Comparison of ENCODE assay signal across 22 mouse cellular contexts in the genomic region with DNA sequence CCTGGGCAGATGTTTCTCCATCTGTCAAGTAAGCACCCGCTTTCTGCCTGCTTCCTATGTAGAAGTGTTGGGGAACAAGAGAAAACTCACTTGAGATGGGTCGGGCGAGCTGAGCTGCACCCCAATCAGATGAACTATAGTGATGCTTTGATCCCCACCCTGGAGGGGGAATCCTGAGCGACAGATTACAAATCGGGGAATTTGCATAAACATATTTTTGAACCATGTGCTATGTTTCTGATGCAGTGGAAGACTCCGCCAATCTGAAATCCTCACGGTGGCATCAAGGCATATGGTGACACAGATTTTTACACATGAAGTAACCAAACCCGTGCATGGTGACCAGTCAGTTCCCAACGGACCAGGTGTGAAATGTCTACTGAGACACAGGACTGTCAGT.
A peak's percentile ranks its signal among the peaks of the same experiment; 100 is the strongest.
DNase-seq lines count a peak whose midpoint lies in the region; ATAC-seq and TF ChIP-seq lines count a peak whose summit lies in the region.
"Had no signal": no experiment of that assay in that cellular context is flagged by ENCODE, and none has a peak within 500 bp of the region (broad histone marks: within the 10 kb centered on the region; RNA-seq: fewer than 3 reads in every experiment).

No protein-coding gene starts in this region.

- 80% methylated on average over 9 of the region's 9 CpGs for WGBS in hindbrain, embryonic 10.5 days
- 70% methylated on average over 9 of the region's 9 CpGs for WGBS in hindbrain, embryonic 16.5 days
- 69% methylated on average over 9 of the region's 9 CpGs for WGBS in embryonic facial prominence, embryonic 14.5 days
- WGBS in hindbrain, embryonic 15.5 days: 75% methylated on average over 9 of the region's 9 CpGs

- H3K27ac ChIP-seq in hindbrain, embryonic 10.5 days: peak overlapping the region; percentile 86; the same call in 1 of the 2 replicates
- H3K27ac ChIP-seq in hindbrain, embryonic 16.5 days (ENCODE audit: low read depth, low read length): no peak overlapping the region
- H3K27ac ChIP-seq in embryonic facial prominence, embryonic 14.5 days (replicated peaks; ENCODE audit: low read depth, low read length): 0 out of 2 replicates have a peak overlapping the region, but pooled peaks have one; percentile 12
- 0 out of 2 replicates have a peak overlapping the region, but pooled peaks have one; percentile 63 for H3K27ac ChIP-seq in hindbrain, embryonic 15.5 days (replicated peaks)
- H3K27ac ChIP-seq: intestine, embryonic 15.5 days; left cerebral cortex, adult 2 months had no signal

- H3K27me3 ChIP-seq in hindbrain, embryonic 10.5 days (ENCODE audit: insufficient read depth, poor library complexity, severe bottlenecking): peaks cover 7% of the 10 kb centered on the region; the same call in 1 of the 2 replicates
- peaks cover 2% of the 10 kb centered on the region; the same call in 1 of the 2 replicates for H3K27me3 ChIP-seq in hindbrain, embryonic 16.5 days (replicated peaks; ENCODE audit: control insufficient read depth, insufficient read depth, low read length)
- H3K27me3 ChIP-seq in E14TG2a.4 (ENCODE audit: insufficient read depth, low read length): peaks cover 9% of the 10 kb centered on the region
- H3K27me3 ChIP-seq in embryonic facial prominence, embryonic 14.5 days (replicated peaks; ENCODE audit: control insufficient read depth, insufficient read depth, low read length): peaks cover 4% of the 10 kb centered on the region; the same call in 1 of the 2 replicates
- H3K27me3 ChIP-seq in hindbrain, embryonic 15.5 days: no peaks in the 10 kb centered on the region
- H3K27me3 ChIP-seq: CH12.LX; intestine, embryonic 15.5 days had no signal

- no peak overlapping the region for H3K4me3 ChIP-seq in hindbrain, embryonic 10.5 days
- H3K4me3 ChIP-seq in hindbrain, embryonic 16.5 days (ENCODE audit: low read length): no peak overlapping the region
- 0 out of 2 replicates have a peak overlapping the region, but pooled peaks have one; percentile 2 for H3K4me3 ChIP-seq in E14TG2a.4 (replicated peaks; ENCODE audit: low read length)
- no peak overlapping the region for H3K4me3 ChIP-seq in embryonic facial prominence, embryonic 14.5 days (ENCODE audit: low read depth, low read length)
- H3K4me3 ChIP-seq in hindbrain, embryonic 15.5 days: no peak overlapping the region
- H3K4me3 ChIP-seq: embryonic facial prominence, embryonic 12.5 days; intestine, embryonic 15.5 days; left cerebral cortex, adult 2 months; megakaryocyte, embryonic 14.5 days; myocyte had no signal

- no peak for DNase-seq in hindbrain, embryonic 10.5 days (ENCODE audit: low spot score)
- no peak for DNase-seq in embryonic facial prominence, embryonic 14.5 days (ENCODE audit: low spot score)
- DNase-seq in kidney, postnatal 14 days: no peak
- no peak for DNase-seq in lung, postnatal 10 days
- DNase-seq: adrenal gland, postnatal 25 days; cerebellum, adult 9-10 months; heart, postnatal 14 days; kidney, postnatal 4 days; layer of hippocampus, adult 9-11 months; left cerebral cortex, postnatal 4 days; liver, postnatal 0 days; right cerebral cortex, postnatal 4 days had no signal

- H3K4me1 ChIP-seq in hindbrain, embryonic 10.5 days (replicated peaks): peaks cover 56% of the 10 kb centered on the region
- peaks cover 14% of the 10 kb centered on the region for H3K4me1 ChIP-seq in hindbrain, embryonic 16.5 days (ENCODE audit: control insufficient read depth, insufficient read depth, low read depth, low read length)
- peaks cover 54% of the 10 kb centered on the region for H3K4me1 ChIP-seq in E14TG2a.4 (replicated peaks; ENCODE audit: low read depth, low read length)
- H3K4me1 ChIP-seq in embryonic facial prominence, embryonic 14.5 days (ENCODE audit: control insufficient read depth, insufficient read depth, low read length): 0 out of 2 replicates have a peak, but pooled peaks cover 7% of the 10 kb centered on the region
- H3K4me1 ChIP-seq in hindbrain, embryonic 15.5 days (replicated peaks): peaks cover 36% of the 10 kb centered on the region
- H3K4me1 ChIP-seq: intestine, embryonic 15.5 days had no signal

- H3K9ac ChIP-seq in hindbrain, embryonic 16.5 days (ENCODE audit: low read depth, low read length): no peak overlapping the region
- H3K9ac ChIP-seq in embryonic facial prominence, embryonic 14.5 days (ENCODE audit: low read depth, low read length): no peak overlapping the region
- no peak overlapping the region for H3K9ac ChIP-seq in hindbrain, embryonic 15.5 days
- H3K9ac ChIP-seq: embryonic facial prominence, embryonic 12.5 days; intestine, embryonic 15.5 days; liver, postnatal 0 days had no signal

- H3K4me2 ChIP-seq in hindbrain, embryonic 16.5 days (ENCODE audit: low read length): no peak overlapping the region
- no peak overlapping the region for H3K4me2 ChIP-seq in embryonic facial prominence, embryonic 14.5 days (ENCODE audit: low read depth, low read length)
- H3K4me2 ChIP-seq in hindbrain, embryonic 15.5 days: no peak overlapping the region
- H3K4me2 ChIP-seq: embryonic facial prominence, embryonic 12.5 days; heart, embryonic 11.5 days; intestine, embryonic 15.5 days had no signal

- no peak for ATAC-seq in hindbrain, embryonic 16.5 days
- ATAC-seq in embryonic facial prominence, embryonic 14.5 days (ENCODE audit: low read depth): no peak
- no peak for ATAC-seq in hindbrain, embryonic 15.5 days (ENCODE audit: low FRiP score, low read depth)
- ATAC-seq: intestine, embryonic 15.5 days; liver, postnatal 0 days had no signal

- TF ChIP-seq CTCF in E14TG2a.4 (conservative IDR thresholded peaks at IDR 0.05; ENCODE audit: low read length): no peak

- no peaks in the 10 kb centered on the region for H3K9me3 ChIP-seq in hindbrain, embryonic 10.5 days
- no peaks in the 10 kb centered on the region for H3K9me3 ChIP-seq in hindbrain, embryonic 16.5 days (ENCODE audit: control insufficient read depth, low read length)
- no peaks in the 10 kb centered on the region for H3K9me3 ChIP-seq in E14TG2a.4 (ENCODE audit: low read length)
- H3K9me3 ChIP-seq in embryonic facial prominence, embryonic 14.5 days (ENCODE audit: control insufficient read depth, low read length): no peaks in the 10 kb centered on the region
- H3K9me3 ChIP-seq in hindbrain, embryonic 15.5 days: no peaks in the 10 kb centered on the region
- H3K9me3 ChIP-seq: embryonic facial prominence, embryonic 12.5 days; intestine, embryonic 15.5 days had no signal

- H3K36me3 ChIP-seq in hindbrain, embryonic 10.5 days: no peaks in the 10 kb centered on the region
- H3K36me3 ChIP-seq in hindbrain, embryonic 16.5 days (ENCODE audit: control insufficient read depth, insufficient read depth, low read length): no peaks in the 10 kb centered on the region
- H3K36me3 ChIP-seq in E14TG2a.4 (ENCODE audit: insufficient read depth, low read length): no peaks in the 10 kb centered on the region
- H3K36me3 ChIP-seq in embryonic facial prominence, embryonic 14.5 days (ENCODE audit: control insufficient read depth, insufficient read depth, low read length): no peaks in the 10 kb centered on the region
- no peaks in the 10 kb centered on the region for H3K36me3 ChIP-seq in hindbrain, embryonic 15.5 days
- H3K36me3 ChIP-seq: embryonic facial prominence, embryonic 12.5 days; intestine, embryonic 15.5 days had no signal
